Mouse (Mus musculus) embryonic fibroblast, embryonic 13.5 days (primary cell): ENCODE data around the gene Sirpa.

ENCODE experiments used
- CTCF ChIP-seq: IDR thresholded peaks from 2 replicates; pipeline ENCODE4 v1.5.1; 2011; ENCODE audit warnings: mild to moderate bottlenecking, control low read depth, low read length, moderate library complexity, borderline replicate concordance; ENCODE audit not compliant: insufficient read depth
- POLR2A ChIP-seq: IDR thresholded peaks from 2 replicates; pipeline ENCODE4 v1.6.1; 2011; ENCODE audit warnings: low read depth, mild to moderate bottlenecking, control low read depth, low read length, moderate library complexity

DNA sequence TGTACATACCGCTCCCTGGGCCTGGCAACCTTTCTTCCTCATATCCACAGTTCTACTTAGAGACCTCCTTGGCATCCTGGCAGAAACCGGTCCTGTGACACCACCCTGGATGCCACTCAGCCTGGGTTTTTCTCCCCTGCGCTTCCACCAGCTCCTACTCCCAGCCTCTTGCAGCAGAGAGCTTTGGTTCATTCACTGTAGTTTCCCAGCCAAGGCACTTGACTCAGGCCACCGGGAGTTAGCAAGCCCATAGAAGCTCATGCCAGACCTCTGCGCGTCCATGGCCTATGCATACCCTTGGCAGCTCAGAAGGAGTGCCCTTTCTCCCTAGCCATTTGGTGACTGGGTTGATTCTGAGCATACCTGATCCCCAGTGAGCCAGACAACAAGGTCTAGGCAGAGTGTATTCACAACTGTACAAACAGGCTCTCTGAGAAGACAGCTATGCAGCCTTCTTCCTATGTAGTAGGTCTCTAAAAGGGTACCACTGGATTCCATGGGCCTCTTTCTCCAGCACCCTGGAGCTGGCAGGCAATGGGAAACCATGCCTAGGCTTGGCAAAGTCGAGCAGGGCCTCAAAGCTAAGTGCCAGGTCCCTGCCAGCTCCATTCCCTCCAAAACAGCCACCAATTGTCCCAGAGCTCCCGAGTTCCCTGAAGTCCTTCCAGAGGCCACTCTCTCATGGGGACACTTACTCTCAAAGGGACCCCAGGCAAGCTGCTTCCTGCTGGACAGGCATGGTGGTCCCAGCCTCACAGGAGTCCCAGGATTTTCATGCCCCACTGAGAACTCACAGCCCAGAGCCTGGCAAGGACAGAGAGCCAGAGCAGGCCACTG is 15.8 kb upstream of the Sirpa start:
- TF ChIP-seq CTCF = no peak
- TF ChIP-seq POLR2A = no peak
